Mouse (Mus musculus) adrenal gland, postnatal 10 days (tissue): ENCODE data around the gene Nav2. TPM values are rescaled to one million over a fixed set of nuclear protein-coding genes. Genes with fewer than 3 reads are reported as not detected.

Experiments
- DNase-seq: peaks from one replicate; pipeline ENCODE4 v3.0.0; 2021; ENCODE audit warnings: mixed read lengths
- total RNA-seq, 2 experiments: library from RNA; stranded (reverse); gene quantifications; 2 replicates each; pipeline ENCODE4 v1.2.3; 2021

Gene Nav2
- total RNA-seq, 2 experiments from 2014 or later: 12.2 to 25.6 TPM

DNA sequence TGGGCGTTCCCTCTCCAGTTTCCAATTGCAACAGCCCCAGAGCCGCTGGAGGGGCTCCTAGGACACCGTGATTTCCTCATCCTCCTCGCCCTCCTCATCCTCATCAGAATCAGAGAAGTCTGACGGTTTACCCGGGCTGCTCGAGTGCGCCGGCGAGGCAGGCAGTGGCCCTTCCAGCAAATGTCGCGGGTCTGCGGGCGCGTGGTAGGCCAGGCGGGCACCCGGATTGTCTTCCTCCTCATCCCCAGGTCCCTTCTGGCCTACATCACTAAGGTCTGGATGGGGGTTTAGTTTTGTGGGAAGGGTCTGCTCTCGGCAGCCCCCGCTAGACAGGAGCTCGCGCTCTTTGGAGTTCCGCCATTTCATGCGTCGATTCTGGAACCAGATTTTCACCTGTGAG lies 723.9 kb downstream of the Nav2 start:
- DNase-seq: no peak

DNA sequence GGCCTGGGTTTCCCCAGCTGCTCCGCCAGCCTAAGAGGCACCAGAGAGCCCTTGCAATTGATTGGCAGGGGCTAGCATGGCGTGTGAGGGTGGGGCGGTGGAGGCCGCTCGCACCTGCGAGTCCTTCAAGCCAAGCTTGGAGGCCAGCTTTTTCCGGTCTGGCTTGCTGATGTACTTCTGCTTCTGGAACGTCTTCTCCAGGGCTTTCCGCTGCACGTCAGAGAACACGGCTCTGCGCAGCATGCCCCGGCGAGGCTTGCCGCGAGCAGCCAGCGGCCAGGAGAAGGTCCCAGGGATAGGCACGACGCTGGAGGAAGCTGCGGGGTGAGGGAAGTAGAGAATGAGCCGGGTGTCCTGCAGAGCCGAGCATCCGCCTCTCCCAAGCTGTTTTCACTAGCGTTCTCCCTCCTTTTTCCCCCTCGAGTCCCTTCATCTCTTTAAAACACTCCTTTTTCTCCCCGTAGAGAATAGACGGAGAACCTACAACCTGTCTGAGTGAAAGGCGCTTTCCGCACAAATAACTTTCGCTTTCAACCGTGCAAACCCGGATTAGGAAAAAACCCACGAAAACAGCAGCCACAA lies 725.0 kb downstream of the Nav2 start:
- DNase-seq: peak; percentile 45

DNA sequence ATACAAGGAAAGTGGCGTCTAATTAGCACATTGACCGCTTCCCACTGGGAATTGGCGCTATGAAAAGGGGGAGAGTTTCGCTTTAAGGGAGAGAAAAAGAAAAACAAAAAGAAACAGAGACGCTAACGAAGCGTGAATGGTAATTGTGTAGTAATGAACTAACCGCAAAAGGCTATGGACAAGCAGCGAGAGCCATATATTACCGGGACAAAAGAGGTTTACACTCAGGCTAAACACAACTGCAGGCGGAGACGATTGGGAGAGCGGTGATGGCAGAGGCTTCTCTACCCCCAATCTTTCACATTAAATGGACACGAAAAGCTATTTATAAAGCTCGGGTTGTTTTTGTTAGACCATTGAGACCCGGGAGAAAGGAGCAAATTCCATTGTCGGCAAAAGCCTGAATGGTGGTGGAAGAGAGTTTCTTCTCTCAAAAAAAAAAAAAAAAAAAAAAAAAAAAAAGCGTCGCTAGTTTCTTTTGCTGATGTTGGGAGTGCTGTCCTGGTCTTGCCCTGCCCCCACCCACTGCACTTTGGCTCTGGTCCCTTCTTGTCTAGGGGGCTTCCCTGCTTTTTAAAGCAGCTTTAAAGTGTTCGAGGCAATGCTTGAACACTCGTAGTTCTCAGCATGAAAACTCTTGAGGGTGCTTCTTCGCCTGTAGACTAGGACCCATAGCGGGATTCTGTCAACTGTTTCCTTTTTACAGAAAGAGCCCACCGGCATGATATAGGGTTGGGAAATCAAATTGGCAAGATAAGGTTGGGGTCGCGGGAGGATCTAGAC lies 726.0 kb downstream of the Nav2 start:
- DNase-seq: no peak

DNA sequence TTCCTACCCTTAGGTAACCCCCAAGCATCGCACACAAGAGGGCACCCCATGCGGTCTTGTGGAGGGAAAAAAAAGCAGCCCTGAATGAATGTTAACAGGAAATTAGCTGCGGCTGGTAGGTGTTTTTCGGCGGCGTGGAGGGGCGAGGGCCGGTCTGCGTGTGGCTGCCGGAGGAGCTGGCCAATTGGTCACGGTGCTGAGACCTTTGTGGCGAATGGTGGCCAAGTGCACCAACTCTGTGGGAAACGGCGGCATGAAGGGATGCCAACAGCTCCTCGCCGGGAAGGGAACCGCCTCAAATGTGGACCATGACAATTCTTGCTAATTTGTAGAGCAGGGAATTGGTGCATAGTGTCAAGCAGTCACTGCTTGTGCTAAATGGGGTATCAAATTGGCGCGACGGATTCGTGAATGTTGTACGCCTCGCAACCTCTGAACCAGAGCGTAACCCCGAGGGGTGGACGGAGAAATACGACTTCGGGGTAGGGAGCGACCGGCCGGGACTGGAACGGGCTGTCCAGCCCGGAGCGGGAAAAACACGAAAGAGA lies 726.6 kb downstream of the Nav2 start:
- DNase-seq: no peak

DNA sequence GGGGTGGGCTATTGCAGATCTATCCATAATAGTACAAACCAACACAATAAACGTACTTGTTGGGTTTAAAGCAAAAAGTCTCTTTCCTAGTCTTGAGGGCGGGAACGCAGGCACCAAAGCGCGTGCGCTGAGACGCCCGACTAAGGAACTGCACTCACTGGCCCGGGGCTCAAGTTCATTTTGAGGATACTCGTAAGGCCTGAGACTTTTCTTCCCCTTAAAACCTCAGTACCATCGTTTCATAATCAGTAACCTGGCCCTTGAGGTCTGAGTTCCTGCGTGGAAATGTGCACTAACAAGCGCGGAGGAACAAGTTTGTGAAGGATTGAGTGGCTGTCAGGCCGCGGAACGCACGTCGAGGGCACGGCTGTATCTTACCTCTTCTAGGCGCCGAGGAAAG lies 727.5 kb downstream of the Nav2 start:
- no peak for DNase-seq

DNA sequence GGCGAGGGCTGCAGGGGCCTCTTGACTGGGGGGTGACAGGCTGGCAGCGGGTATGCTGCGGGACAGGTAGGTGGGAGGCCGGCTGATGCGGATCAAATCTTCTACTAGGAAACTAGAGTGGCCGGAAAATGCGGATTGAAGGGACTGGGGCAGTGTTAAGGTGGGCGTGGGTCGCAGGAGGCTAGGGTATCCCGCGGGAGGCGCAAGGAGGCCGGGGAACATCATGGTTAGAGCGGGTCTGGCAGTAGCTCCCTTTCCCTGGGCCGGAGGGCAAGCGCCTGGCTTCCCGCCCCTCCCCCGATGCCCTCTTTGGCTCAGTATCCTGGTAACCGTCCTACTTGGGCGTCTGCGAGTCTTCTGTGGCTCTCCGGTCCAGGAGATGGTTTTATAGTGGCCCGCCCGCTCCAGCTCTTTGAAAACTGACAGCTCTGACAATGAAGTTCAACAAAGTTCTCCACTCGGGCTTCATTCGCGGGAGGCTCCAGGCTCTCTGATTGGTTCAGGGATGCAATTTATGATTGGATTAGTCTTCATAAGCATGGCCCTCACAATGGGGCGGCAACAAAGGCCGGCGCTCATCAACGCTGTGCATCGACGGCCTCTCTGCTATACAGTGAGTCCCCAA lies 728.1 kb downstream of the Nav2 start, which contains the start of gene Dbx1:
TSS of gene Dbx1 (minus strand) at position 359 of the 625 bp plus-strand sequence.
- no peak for DNase-seq

DNA sequence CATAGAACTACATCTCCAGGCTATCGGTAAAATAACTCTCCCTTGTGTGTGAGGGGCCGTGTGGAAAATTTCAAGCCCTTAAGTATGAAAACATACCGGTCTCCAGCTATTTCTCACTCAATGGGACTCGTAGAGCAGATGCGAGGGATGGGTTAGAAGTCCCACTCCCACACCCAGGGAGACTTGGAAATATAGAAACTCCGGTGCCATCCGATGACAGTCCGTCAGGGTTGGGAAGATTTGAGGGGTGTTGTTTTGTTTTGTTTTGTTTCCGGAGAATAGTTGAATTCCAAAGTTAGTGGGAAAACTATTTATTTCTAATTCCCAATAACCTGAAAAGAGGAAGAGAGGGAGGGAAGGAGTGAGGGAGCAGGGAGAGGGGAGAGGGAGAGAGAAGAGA lies 728.8 kb downstream of the Nav2 start:
- no peak for DNase-seq

DNA sequence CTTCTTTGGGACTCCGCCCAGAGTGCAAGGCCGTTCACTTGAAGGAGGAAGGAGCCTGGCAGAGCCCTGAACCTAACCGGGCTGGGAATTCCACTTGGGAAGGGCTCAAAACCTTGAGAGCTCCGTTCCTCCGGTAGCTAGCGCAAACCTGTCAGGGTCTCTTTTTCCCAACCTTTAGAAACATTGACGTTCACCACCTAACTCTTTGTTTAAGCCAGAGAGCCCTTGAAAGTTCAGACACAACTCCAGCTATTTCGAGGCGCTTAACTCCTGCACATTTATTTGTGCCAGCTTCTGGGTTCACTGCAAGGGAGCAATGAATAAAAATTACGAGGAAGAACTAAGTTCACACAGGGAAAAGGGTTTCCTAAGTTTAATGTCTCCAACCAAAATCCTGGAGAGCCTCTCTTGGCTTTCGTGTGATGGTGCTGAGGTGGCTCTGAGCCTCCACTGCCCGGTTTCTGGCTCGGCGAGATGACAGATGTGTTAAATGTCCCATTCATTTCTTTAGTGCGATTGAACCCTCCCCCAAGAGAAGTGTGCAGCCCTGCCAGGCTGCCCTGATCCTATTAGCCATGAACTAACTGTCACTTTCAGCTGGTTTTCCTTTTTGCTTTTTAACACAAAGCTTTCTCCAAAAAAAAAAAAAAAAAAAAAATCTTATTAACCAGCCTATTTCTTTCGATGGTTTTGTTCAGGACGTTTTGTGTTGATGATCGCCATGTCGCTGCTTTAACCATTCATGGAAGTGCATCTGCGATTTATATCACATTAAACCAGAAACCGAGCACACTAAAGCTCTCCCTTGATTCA lies 729.5 kb downstream of the Nav2 start:
- DNase-seq: no peak

DNA sequence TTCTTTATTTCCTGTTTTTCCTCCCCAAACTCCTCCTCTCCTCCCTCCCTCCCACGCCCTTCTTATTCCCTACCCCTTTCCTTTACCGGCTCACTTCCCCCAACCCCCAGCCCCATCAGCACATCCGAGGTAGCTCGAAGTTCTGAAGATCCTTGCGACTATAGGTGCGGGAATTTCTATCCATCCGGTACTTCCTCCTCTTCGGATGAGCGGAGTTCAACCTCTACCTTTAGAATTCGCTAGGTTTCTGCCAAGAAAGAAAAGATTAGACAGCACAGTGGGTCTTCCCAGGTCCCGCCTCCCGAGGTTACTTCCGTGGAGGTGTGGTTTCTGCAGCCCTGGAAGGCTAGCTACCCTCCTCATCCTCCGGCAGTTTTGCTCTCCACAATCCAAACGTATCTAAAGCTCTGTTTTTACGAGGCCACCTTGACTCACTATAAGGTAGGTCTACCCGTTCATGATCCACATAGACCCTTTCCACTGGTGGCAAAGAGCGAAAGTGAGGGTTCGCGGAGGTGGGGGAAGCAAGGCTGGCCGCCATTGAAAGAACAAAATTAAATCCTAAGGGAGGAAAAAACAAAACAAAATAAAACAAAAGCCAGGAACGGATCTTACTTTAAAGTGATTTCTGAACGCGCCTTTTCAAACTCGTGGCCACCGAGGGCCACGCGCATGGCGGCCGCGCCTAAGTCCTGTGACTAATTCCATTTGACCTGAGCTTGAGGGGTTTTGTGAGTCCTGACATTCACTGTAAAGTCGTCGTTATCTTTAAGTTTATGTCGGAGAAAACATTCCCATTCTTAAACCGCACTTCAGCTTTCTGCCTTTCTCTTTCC lies 730.6 kb downstream of the Nav2 start:
- DNase-seq: no peak

DNA sequence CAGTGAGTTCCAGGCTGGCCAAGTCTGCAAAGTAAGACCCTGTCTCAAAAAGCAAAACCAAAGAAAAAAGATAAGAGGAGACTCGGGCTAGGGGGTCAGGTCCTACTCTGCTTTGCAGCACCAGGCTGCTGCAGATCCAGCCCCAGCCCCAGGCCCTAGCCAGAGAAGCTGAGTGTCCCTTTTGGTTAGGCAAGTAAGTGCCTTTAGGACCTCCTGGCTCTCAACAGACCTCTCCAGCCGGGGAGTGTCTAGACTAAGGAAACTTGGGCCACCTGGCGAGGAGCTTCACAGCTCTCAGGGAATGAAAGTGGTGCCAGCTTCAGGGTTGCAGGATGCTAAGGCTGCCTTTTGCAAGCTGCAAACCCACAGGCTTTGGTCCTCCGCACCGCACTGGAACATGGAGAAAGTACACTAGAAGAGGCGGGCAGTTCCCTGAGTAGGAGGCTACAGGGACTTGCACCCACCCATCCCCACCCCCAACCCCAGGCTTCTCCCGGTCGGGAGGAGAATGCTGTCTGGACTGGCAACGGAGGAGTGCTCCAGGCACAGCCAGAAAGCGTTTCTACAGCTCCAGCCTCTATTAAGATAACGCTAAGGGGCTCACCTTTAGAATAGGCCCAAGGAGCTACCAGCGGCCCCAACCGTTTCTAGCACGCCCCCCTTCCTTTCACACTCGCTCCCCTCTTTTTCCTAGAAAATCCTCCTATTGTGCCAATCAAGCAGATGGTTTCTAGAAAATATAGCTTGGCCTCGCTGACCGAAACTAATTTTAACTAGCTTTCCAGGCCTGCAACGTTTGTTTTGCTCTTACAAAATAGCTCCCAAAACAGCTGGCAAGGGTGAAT lies 731.6 kb downstream of the Nav2 start:
- DNase-seq: no peak

DNA sequence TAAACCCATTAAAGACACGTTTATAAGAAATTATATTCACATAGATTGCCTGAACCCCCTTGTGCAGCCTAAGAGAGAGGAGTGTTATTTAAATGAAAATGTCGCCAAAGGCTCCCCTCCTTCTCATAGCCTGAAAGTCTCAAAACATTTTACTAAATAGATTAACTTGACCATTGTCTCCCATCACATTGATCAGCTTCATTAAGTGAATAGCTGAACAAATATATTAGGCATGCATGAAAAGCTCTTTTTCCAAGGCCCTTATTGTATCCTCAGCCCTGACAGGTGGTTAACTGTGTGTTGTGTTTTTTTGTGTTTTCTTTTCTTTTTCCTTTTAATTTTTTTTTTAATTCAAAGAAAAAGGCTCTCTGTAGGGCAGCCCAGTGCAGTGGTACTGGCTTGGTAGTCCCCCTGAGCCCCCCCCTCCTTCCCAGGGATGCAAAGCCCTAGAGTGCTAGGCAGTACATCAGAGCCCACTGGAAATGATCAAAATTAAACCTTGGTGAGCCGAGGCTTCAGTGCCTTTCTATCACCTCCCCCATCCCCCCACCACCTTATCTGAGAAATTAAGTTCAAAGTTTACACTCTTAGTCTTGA lies 732.3 kb downstream of the Nav2 start:
- DNase-seq: no peak

Other genes starting within 250 kb of the Nav2 start
- gene Zdhhc13, start 119.7 kb upstream of the Nav2 start, total RNA-seq: 10 to 100 TPM in 1 of 2 experiments, 1 to 10 TPM in 1; 8.9 to 10.3 TPM
- 10 to 100 TPM in 1 of 2 experiments, 1 to 10 TPM in 1; 7.1 to 11.7 TPM for gene Csrp3, start 60.7 kb upstream of the Nav2 start, total RNA-seq
- gene E2f8, start 27.1 kb upstream of the Nav2 start, total RNA-seq: 10 to 100 TPM in 1 of 2 experiments, 1 to 10 TPM in 1; 8.4 to 10.1 TPM